Mouse (Mus musculus) embryonic facial prominence, embryonic 15.5 days (tissue): Measurements from ENCODE around the gene Sult2b1. TPM values are rescaled to one million over a fixed set of nuclear protein-coding genes. Genes with fewer than 3 reads are reported as not detected.

Experiments
- ATAC-seq: fragments of 200-750 bp; cut with Nextera tagmentation; 2 replicates; pipeline ENCODE4 v1.8.0; 2017; ENCODE audit warnings: low read depth, moderate TSS enrichment; ENCODE audit not compliant: insufficient number of reproducible peaks, low FRiP score, low TSS enrichment
- H3K27ac ChIP-seq: fragments of 300-500 bp; sonication (generic); replicated peaks from 2 replicates; pipeline ENCODE4 v1.5.1; 2015; ENCODE audit warnings: mild to moderate bottlenecking, inconsistent platforms
- H3K27me3 ChIP-seq: fragments of 300-500 bp; sonication (generic); 2 replicates; pipeline ENCODE4 v1.6.1; 2015; ENCODE audit warnings: inconsistent platforms
- H3K36me3 ChIP-seq: fragments of 300-500 bp; sonication (generic); 2 replicates; pipeline ENCODE4 v1.6.1; 2015; ENCODE audit warnings: mild to moderate bottlenecking, inconsistent platforms
- H3K4me1 ChIP-seq: fragments of 300-500 bp; sonication (generic); 2 replicates; pipeline ENCODE4 v1.6.1; 2015; ENCODE audit warnings: inconsistent platforms
- H3K4me2 ChIP-seq: fragments of 300-500 bp; sonication (generic); replicated peaks from 2 replicates; pipeline ENCODE4 v1.6.1; 2015; ENCODE audit warnings: mild to moderate bottlenecking, inconsistent platforms
- H3K4me3 ChIP-seq: fragments of 300-500 bp; sonication (generic); replicated peaks from 2 replicates; pipeline ENCODE4 v1.5.1; 2015; ENCODE audit warnings: mild to moderate bottlenecking, inconsistent platforms
- H3K9ac ChIP-seq: fragments of 300-500 bp; sonication (generic); 2 replicates; pipeline ENCODE4 v1.6.1; 2015; ENCODE audit warnings: inconsistent platforms
- H3K9me3 ChIP-seq: fragments of 300-500 bp; sonication (generic); replicated peaks from 2 replicates; pipeline ENCODE4 v1.6.1; 2016; ENCODE audit warnings: inconsistent platforms
- WGBS: fragments of 180-500 bp; shearing (Covaris S2); methylation state at CpG from one replicate; pipeline ENCODE4 v1.1.7; 2015; 5-methylcytosine and 5-hydroxymethylcytosine counted together
- polyA plus RNA-seq: library from polyadenylated mRNA; unstranded; fragments of >200 nt; fragmentation: Nextera tagmentation; extraction: Ambion mirVana; gene quantifications from 2 replicates; pipeline ENCODE4 v1.2.1, GENCODE M21; 2015

The Sult2b1 gene
- 49.6 and 55.7 TPM in 2 replicates for polyA plus RNA-seq

GRCm38 (mm10) chr7:45784524-45785372 lies at the start of gene Sult2b1:
Gene Sult2b1 (minus strand): TSS chr7:45784669.
- WGBS, result 19% methylated on average over 20 of the region's 20 CpGs
- peaks cover 43% of the 10 kb centered on the region for H3K4me1 ChIP-seq

GRCm38 (mm10) chr7:45833924-45834323 lies 49.5 kb upstream of the Sult2b1 start:
- Histone ChIP-seq H3K36me3 (no peaks in the 10 kb centered on the region), H3K27me3 (peaks cover 54% of the 10 kb centered on the region), H3K4me2 (peak overlapping the region; percentile 66), H3K9ac (no peak overlapping the region), H3K4me3 (peak overlapping the region; percentile 44), H3K9me3 (no peaks in the 10 kb centered on the region), H3K27ac (no peak overlapping the region), H3K4me1 (peaks cover 31% of the 10 kb centered on the region)
- 4% methylated on average over 30 of the region's 31 CpGs for WGBS
- ATAC-seq, result no peak

More at GRCm38 (mm10) chr7:45784524-45785372, at the start of gene Sult2b1:
- H3K4me3 ChIP-seq, result peak within 1 kb of the TSS; percentile 66
- no peak; the same call in 1 of the 2 replicates for ATAC-seq
- peaks cover 7% of the 10 kb centered on the region for H3K36me3 ChIP-seq
- no peaks in the 10 kb centered on the region for H3K27me3 ChIP-seq
- peak within 1 kb of the TSS; percentile 96 for H3K4me2 ChIP-seq
- H3K9me3 ChIP-seq, result no peaks in the 10 kb centered on the region
- peak within 1 kb of the TSS; percentile 44 for H3K27ac ChIP-seq
- peak within 1 kb of the TSS; percentile 47 for H3K9ac ChIP-seq

DNA sequence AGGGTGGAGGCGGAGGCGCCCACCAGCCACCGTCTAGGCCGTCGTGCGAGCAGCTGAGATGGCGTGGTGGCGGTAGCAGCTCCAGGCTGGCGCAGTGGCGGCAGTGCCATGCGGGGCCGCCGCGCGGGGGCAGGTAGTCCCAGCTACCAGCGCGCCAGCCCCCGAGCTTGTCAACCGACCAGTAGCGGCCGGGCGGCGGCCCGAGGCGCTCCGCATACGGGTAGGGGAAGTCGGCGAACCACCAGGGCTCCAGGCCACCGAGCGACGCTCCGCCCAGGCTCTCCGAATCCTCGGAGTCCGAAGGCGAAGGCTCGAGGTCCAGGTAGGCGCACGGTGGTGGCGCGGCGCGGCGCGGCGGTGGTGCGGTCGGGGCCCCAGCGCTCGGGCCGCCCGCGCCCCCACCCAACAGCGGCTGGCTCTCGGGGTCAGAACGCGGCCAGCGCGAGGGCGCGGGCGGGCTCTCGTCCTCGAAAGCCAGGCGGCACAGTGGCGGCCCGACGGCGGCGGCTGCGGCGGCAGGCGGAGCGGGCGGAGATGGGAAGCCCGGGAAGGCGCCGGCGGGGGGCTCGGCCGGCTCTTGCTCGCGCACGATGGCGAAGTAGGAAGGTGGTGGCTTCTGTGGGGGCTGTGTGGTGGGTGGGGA lies 48.8 kb upstream of the Sult2b1 start:
- Histone ChIP-seq H3K27ac (no peak overlapping the region), H3K4me3 (peak overlapping the region; percentile 44), H3K4me2 (peak overlapping the region; percentile 66), H3K9me3 (no peaks in the 10 kb centered on the region), H3K36me3 (peaks cover 4% of the 10 kb centered on the region; the same call in 1 of the 2 replicates), H3K27me3 (peaks cover 54% of the 10 kb centered on the region), H3K4me1 (peaks cover 31% of the 10 kb centered on the region), H3K9ac (no peak overlapping the region)
- under 1% methylated on average over 80 of the region's 86 CpGs for WGBS
- no peak for ATAC-seq

DNA sequence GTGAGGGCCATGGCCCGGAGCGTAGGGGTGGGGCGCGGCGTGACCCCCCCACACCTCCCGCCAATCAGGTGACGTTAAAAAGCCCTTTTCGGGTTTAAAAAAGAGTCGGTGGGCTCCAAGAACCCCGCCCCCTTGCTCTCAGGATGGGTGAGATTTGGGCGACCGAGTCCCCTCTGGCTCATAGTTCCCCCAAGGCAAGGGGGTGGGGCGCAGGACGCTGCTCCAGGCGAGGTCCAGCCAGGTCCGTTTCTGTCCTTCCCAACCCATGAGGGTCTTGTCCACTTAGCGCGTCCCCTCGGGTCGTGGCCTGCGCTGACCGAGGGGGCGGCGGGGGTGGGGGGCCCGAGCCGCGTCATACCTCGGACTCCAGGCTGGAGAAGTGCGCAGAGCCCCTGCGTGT lies 48.0 kb upstream of the Sult2b1 start:
- H3K27me3 ChIP-seq, result peaks cover 54% of the 10 kb centered on the region
- no peak for ATAC-seq

GRCm38 (mm10) chr7:45831128-45831525 lies 46.7 kb upstream of the Sult2b1 start:
- Histone ChIP-seq H3K9me3 (no peaks in the 10 kb centered on the region), H3K4me1 (peaks cover 31% of the 10 kb centered on the region), H3K4me3 (peak overlapping the region; percentile 94), H3K9ac (0 out of 2 replicates have a peak overlapping the region, but pooled peaks have one; percentile 79), H3K27me3 (peaks cover 50% of the 10 kb centered on the region), H3K27ac (no peak overlapping the region), H3K4me2 (peak overlapping the region; percentile 75), H3K36me3 (peaks cover 26% of the 10 kb centered on the region)
- no peak for ATAC-seq
- WGBS, result 18% methylated on average over 5 of the region's 5 CpGs

More for the DNA sequence above, 48.0 kb upstream of the Sult2b1 start:
- 5% methylated on average over 30 of the region's 30 CpGs for WGBS
- Histone ChIP-seq H3K9me3 (no peaks in the 10 kb centered on the region), H3K4me1 (peaks cover 31% of the 10 kb centered on the region), H3K27ac (no peak overlapping the region), H3K9ac (no peak overlapping the region), H3K4me2 (peak overlapping the region; percentile 66), H3K36me3 (peaks cover 13% of the 10 kb centered on the region), H3K4me3 (peak overlapping the region; percentile 44)

GRCm38 (mm10) chr7:45830427-45831127 lies 46.1 kb upstream of the Sult2b1 start, which contains the start of gene Grwd1:
Gene Grwd1 (minus strand): TSS chr7:45830944.
- Histone ChIP-seq H3K36me3 (peaks cover 31% of the 10 kb centered on the region), H3K4me2 (peak within 1 kb of the TSS; percentile 75), H3K9ac (peak within 1 kb of the TSS; percentile 79), H3K9me3 (no peaks in the 10 kb centered on the region), H3K4me1 (peaks cover 31% of the 10 kb centered on the region), H3K27ac (no peak within 1 kb of the TSS; the same call in 1 of the 2 replicates), H3K27me3 (peaks cover 47% of the 10 kb centered on the region), H3K4me3 (peak within 1 kb of the TSS; percentile 94)
- under 1% methylated on average over 35 of the region's 35 CpGs for WGBS
- ATAC-seq, result peak; percentile 86

- Histone ChIP-seq H3K4me3 (no peak overlapping the region), H3K36me3 (peaks cover 61% of the 10 kb centered on the region), H3K27ac (no peak overlapping the region), H3K9ac (no peak overlapping the region), H3K4me2 (no peak overlapping the region), H3K27me3 (peaks cover 7% of the 10 kb centered on the region), H3K9me3 (no peaks in the 10 kb centered on the region), H3K4me1 (peaks cover 13% of the 10 kb centered on the region)
- no peak for ATAC-seq
- WGBS, result 93% methylated on average over 7 of the region's 7 CpGs
These were observed 42.2 kb upstream of the Sult2b1 start for GRCm38 (mm10) chr7:45826631-45827030.

GRCm38 (mm10) chr7:45824598-45824997 lies 40.1 kb upstream of the Sult2b1 start, which contains the start of gene Kcnj14:
Gene Kcnj14 (minus strand): TSS chr7:45824782.
- Histone ChIP-seq H3K36me3 (peaks cover 61% of the 10 kb centered on the region), H3K9me3 (no peaks in the 10 kb centered on the region), H3K27me3 (no peaks in the 10 kb centered on the region), H3K4me1 (peaks cover 6% of the 10 kb centered on the region), H3K4me2 (no peak within 1 kb of the TSS), H3K9ac (no peak within 1 kb of the TSS; the same call in 1 of the 2 replicates), H3K27ac (no peak within 1 kb of the TSS), H3K4me3 (no peak within 1 kb of the TSS)
- ATAC-seq, result no peak
- WGBS, result 71% methylated on average over 7 of the region's 7 CpGs

DNA sequence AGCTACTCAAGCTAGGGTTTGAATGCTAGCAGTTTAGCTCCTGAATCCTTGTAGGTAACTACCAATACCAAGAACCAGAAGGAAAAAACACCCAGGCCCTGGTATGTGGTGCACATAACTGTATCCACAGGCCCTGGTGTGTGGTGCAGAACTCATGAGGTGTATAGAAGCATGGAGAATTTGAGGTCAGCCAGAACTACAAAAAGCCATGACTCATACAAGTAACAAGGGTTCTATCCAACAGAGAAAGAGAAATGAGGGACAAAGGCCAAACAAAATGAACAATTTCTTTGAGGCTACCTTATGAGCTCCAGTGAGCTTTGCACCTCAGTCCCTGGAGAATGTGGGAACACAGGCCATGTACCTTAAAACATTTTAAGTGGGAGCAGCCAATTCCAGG lies 36.4 kb upstream of the Sult2b1 start:
- Histone ChIP-seq H3K4me3 (no peak overlapping the region), H3K27me3 (0 out of 2 replicates have a peak, but pooled peaks cover 4% of the 10 kb centered on the region), H3K4me2 (no peak overlapping the region), H3K4me1 (peaks cover 3% of the 10 kb centered on the region; the same call in 1 of the 2 replicates), H3K9ac (no peak overlapping the region), H3K9me3 (no peaks in the 10 kb centered on the region), H3K36me3 (peaks cover 34% of the 10 kb centered on the region), H3K27ac (no peak overlapping the region)
- ATAC-seq, result no peak

DNA sequence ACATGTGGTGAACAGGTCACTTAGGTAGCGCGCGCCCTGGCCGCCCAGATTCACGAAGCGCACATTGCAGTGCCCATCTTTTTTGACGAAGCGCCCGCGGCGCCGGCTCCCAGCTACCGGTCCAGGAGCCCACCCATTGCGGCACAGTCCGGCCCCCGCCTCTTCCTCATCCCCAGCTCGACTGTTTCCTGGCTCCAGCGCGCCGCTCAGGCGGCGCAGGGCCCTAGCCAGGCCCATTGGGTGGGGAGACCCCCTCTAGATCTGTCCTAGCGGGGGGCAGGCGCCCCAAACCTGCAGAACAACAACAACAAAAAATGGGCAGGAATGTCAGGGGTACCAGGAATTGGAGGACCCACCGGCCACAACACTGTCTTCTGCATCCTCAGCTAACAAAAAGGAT lies 35.4 kb upstream of the Sult2b1 start:
- no peaks in the 10 kb centered on the region for H3K9me3 ChIP-seq
- H3K27ac ChIP-seq, result no peak overlapping the region
- WGBS, result 8% methylated on average over 25 of the region's 25 CpGs
- ATAC-seq, result no peak
- H3K4me3 ChIP-seq, result peak overlapping the region; percentile 24; the same call in 1 of the 2 replicates
- peaks cover 11% of the 10 kb centered on the region for H3K4me1 ChIP-seq
- peaks cover 23% of the 10 kb centered on the region for H3K36me3 ChIP-seq
- H3K27me3 ChIP-seq, result 0 out of 2 replicates have a peak, but pooled peaks cover 4% of the 10 kb centered on the region
- peak overlapping the region; percentile 40 for H3K4me2 ChIP-seq
- no peak overlapping the region for H3K9ac ChIP-seq
